Comparison of ENCODE assay signal across 11 mouse cellular contexts in the genomic region with DNA sequence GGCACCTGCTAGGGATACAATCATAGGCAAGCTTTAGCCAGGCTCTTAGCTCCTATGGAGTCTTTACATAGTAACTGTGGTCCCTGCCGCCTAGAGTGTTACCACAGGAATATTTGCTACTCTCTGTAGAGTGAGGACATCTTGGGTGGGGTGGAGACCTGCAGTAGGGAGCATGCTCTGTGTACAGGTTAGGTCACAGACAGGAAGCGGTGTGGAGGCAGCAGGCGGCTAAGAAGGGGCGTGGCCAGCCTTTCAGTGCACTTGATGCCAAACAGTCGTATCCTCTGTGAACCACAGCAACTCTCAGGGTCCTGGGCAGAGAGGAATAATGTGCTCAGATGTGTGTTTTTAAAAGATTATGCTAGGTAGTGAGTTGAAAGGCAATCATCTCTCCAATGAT. TPM values are rescaled to one million over a fixed set of nuclear protein-coding genes. Genes with fewer than 3 reads are reported as not detected.
DNase-seq lines count a peak whose midpoint lies in the region; ATAC-seq and TF ChIP-seq lines count a peak whose summit lies in the region.
"Had no signal": no experiment of that assay in that cellular context is flagged by ENCODE, and none has a peak within 500 bp of the region (broad histone marks: within the 10 kb centered on the region; RNA-seq: fewer than 3 reads in every experiment).

No protein-coding gene starts in this region.

- no peak overlapping the region for H3K4me3 ChIP-seq in stomach, postnatal 0 days (ENCODE audit: low read depth, low read length)
- H3K4me3 ChIP-seq: midbrain, embryonic 12.5 days had no signal

- H3K4me1 ChIP-seq in stomach, postnatal 0 days (replicated peaks; ENCODE audit: control insufficient read depth, insufficient read depth) = 0 out of 2 replicates have a peak, but pooled peaks cover 4% of the 10 kb centered on the region
- H3K4me1 ChIP-seq: midbrain, embryonic 12.5 days had no signal

- H3K27ac ChIP-seq in stomach, postnatal 0 days (replicated peaks) = no peak overlapping the region
- H3K27ac ChIP-seq: midbrain, embryonic 12.5 days had no signal

- no peak overlapping the region for H3K4me2 ChIP-seq in stomach, postnatal 0 days (replicated peaks; ENCODE audit: low read depth)
- H3K4me2 ChIP-seq: midbrain, embryonic 12.5 days had no signal

- no peaks in the 10 kb centered on the region for H3K27me3 ChIP-seq in stomach, postnatal 0 days (ENCODE audit: control insufficient read depth, insufficient read depth, low read length)

- H3K9ac ChIP-seq in stomach, postnatal 0 days (ENCODE audit: low read length) = no peak overlapping the region
- H3K9ac ChIP-seq: midbrain, embryonic 12.5 days had no signal

- 45% methylated on average over 5 of the region's 5 CpGs for WGBS in stomach, postnatal 0 days

- no peaks in the 10 kb centered on the region for H3K36me3 ChIP-seq in stomach, postnatal 0 days (ENCODE audit: control insufficient read depth, insufficient read depth, low read length)
- H3K36me3 ChIP-seq: midbrain, embryonic 12.5 days had no signal

- peak; percentile 60; the same call in 1 of the 2 replicates for ATAC-seq in stomach, postnatal 0 days (ENCODE audit: low FRiP score, low TSS enrichment)
- ATAC-seq in erythroblast, adult 5-6 weeks (replicated peaks; ENCODE audit: low FRiP score, poor library complexity, severe bottlenecking) = no peak
- ATAC-seq: intestine, postnatal 0 days had no signal

- TF ChIP-seq CTCF in stomach, postnatal 0 days (IDR thresholded peaks at IDR 0.05; ENCODE audit: low read depth) = no peak

- H3K9me3 ChIP-seq in stomach, postnatal 0 days (ENCODE audit: control insufficient read depth, low read length) = no peaks in the 10 kb centered on the region
- H3K9me3 ChIP-seq: midbrain, embryonic 12.5 days had no signal

- peak; percentile 64 to 73 for DNase-seq in CD8-positive naive resting alpha-beta T cell, adult 2 months (ENCODE audit: low read depth in 2 of 2, low spot score in 2 of 2)
- peak; percentile 87 for DNase-seq in T-cell, adult 2 months (ENCODE audit: low spot score)
- DNase-seq in lung, postnatal 36 days = peak; percentile 78
- DNase-seq in stomach, postnatal 0 days (ENCODE audit: low spot score) = peak; percentile 57
- DNase-seq in right cerebral cortex, postnatal 4 days = no peak
- DNase-seq in layer of hippocampus, postnatal 10 days (ENCODE audit: low spot score in 2 of 2) = no peak
- DNase-seq: adrenal gland, adult 8-10 months; cerebellum, adult 9-11 months had no signal

- no peak for TF ChIP-seq EP300 in stomach, postnatal 0 days (optimal IDR thresholded peaks at IDR 0.05)

RNA-seq across cellular contexts. Expression of a gene that starts 7.3 kb away (rescaled TPM):
- polyA plus RNA-seq in stomach, postnatal 0 days (2015; fragmentation: Nextera tagmentation; extraction: Ambion mirVana) = 1.9 and 2.3 TPM in 2 replicates
- total RNA-seq in erythroblast, adult 5-6 weeks (2015; ENCODE audit: low replicate concordance) = not detected in 2 replicates
- total RNA-seq in erythroblast, adult 5-6 weeks (2017; ENCODE audit: low replicate concordance) = 0.17 TPM in 1 of 2 replicates, not detected in the other
- 1 to 10 TPM; 1.4 to 3.6 TPM for total RNA-seq in layer of hippocampus, postnatal 10 days (2021)

RNA-seq across cellular contexts. Expression of a gene that starts 39.7 kb away (rescaled TPM):
- 9.4 and 10.1 TPM in 2 replicates for polyA plus RNA-seq in stomach, postnatal 0 days (2015; fragmentation: Nextera tagmentation; extraction: Ambion mirVana)
- total RNA-seq in erythroblast, adult 5-6 weeks (2015; ENCODE audit: low replicate concordance) = 2.1 and 2.7 TPM in 2 replicates
- total RNA-seq in erythroblast, adult 5-6 weeks (2017; ENCODE audit: low replicate concordance) = 2.0 and 2.4 TPM in 2 replicates
- 10 to 100 TPM; 13.3 to 15.8 TPM for total RNA-seq in layer of hippocampus, postnatal 10 days (2021)

Comparison
In these comparisons a context has a peak if more than half of its experiments do, and no peak if none do; other contexts are left out.
1. DNase-seq: peak in CD8-positive naive resting alpha-beta T cell, adult 2 months (2 of 2), T-cell, adult 2 months (single experiment), lung, postnatal 36 days (single experiment) and stomach, postnatal 0 days (single experiment); none in right cerebral cortex, postnatal 4 days (single experiment) and layer of hippocampus, postnatal 10 days (0 of 2).